Mouse (Mus musculus) heart, postnatal 10 days (tissue): ENCODE results near the gene Gm20696. TPM values are rescaled to one million over a fixed set of nuclear protein-coding genes. Genes with fewer than 3 reads are reported as not detected.

Experiments
- DNase-seq, 2 experiments: peaks; one replicate each; pipeline ENCODE4 v3.0.0; 2021
- intact Hi-C: fragments of 180-260 bp; cut with DNase I; formaldehyde crosslinking; loops from one replicate; pipeline ENCODE4 v1.15.1; 2025
- total RNA-seq, 2 experiments: library from RNA; stranded (reverse); gene quantifications; 2 replicates each; pipeline ENCODE4 v1.2.3; 2021

Gene Gm20696
- total RNA-seq, 2 experiments from 2014 or later: 2.4 to 2.5 TPM

DNA sequence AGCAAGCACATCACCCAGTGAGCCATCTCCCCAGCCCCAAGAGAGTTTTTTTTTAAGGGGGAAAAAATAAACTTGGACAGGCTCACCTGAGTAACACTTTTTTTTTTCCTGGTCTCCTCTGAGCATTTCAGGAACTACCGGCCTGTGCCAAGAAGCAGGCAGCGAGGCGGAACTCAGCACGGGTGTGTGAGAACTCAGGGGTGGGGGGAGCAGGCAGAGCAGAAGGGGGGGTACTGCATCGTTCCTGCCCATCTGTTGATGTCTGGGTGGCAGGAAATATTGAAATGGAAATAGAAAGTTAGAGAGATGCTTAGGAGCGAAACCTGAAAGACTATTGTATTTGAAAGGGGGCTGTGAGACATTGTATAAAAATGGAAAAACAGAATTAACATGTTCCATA, 290.7 kb downstream of the Gm20696 start:
- DNase-seq: no peak
- intact Hi-C loops: no loop called here

DNA sequence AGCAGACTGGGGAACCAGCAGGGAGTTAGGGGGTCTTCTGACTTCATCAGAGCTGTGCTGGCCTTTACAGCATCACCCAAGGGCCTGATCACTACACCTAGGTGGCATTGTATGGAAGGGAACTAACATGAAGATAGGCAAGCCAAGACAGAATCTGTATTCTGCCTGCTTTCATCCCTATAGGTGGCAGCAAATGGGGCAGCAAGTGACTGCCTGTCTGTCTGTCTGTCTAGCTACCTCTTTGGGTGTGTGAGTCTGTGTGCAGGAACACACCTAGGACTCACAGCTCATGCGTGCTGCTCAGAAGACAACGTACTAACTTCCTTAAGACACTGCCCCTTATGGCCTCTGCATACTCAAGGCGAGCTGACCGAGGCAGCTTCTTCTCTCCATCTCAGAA, 291.2 kb downstream of the Gm20696 start:
- intact Hi-C loops: no loop called here
- no peak for DNase-seq

DNA sequence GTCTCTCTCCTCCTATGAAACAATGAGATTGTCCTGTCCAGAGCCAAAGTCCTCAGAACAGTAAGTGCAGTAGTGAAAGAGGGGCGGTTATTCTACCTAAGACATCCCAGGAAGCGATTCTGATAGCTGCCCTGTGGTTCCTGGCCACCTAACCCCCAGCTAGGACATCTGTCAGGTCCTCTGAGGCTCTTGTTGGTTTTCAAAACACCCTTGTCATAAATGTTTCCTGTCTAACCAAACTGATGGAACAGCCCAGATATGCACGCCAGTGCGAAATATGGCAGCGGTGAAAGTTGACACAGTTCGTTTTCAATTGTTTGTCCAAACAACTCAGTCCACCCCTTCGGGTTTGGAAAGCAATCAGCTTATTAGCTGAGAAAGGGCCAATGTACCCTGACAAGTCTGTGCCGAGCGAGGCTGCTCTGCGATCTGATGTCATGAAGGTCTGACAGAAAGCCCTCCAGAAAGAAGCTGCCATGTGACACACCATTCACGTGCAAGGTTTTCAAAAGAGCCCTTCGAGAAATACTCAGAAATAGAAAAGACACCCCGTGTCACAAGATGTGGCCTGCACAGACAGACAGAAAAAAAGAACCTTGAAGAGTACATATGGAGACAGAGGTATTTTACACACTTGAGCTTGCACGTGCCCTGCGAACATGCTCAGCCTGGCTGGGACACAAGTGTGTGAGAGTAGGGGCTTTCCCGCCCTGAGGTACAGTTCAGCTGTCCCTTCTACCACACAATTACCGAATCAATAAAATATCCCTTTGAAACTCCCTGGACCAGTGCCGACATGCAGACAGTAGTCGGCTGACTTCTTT, 291.9 kb downstream of the Gm20696 start:
- intact Hi-C loops: no loop called here
- DNase-seq: peak; percentile 47 to 55

GRCm38 (mm10) chr6:99372427-99372826, 294.2 kb downstream of the Gm20696 start:
- intact Hi-C loops: no loop called here
- no peak for DNase-seq

GRCm38 (mm10) chr6:99372016-99372415, 294.6 kb downstream of the Gm20696 start:
- no peak for DNase-seq
- intact Hi-C loops: no loop called here

GRCm38 (mm10) chr6:99369931-99370330, 296.7 kb downstream of the Gm20696 start:
- DNase-seq: no peak
- intact Hi-C loops: no loop called here

- no peak for DNase-seq
- intact Hi-C loops: no loop called here
Observed at GRCm38 (mm10) chr6:99369156-99369555, 297.4 kb downstream of the Gm20696 start.

- no peak for DNase-seq
- intact Hi-C loops: no loop called here
Observed at GRCm38 (mm10) chr6:99368118-99368753, 298.4 kb downstream of the Gm20696 start.

DNA sequence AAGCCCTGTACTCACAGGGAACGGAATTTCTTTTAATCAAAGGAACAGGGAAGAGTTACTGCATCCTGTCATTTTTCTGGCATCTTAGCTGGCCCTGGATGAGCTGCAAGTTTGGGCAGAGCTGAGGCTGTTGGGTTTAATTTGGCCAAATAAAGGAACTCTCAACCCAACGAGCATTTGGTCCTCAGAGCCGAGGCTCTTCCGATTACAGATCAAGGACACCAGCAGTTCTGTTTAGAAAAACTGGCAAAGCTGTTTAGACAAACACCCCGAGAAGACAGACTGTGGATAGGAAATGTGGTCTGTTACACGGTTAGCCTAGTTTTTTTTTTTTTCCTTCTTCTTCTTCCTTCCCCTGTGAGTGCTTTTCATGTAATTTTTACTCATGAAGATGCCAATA, 302.1 kb downstream of the Gm20696 start:
- no peak for DNase-seq

DNA sequence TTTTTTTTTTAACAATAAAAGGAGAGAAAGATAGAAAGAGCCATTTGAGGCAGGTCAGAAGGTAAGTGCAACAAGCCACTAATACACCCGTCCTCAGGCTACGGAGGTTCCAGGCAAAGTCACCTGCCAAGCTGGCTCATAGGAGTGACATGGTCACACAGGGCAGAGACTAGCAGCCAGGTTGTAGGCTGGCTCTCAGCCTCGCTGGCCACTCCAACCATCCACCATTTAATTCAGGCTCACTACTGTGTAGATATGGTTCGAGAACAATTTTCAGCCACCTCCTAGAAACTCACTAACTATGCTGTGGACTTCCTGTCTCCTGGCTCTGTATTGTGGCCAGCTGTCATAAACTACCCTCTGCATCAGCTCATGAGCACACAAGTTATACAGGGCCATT, 306.0 kb downstream of the Gm20696 start:
- intact Hi-C loops: no loop called here
- DNase-seq: no peak

More for the DNA sequence above, 302.1 kb downstream of the Gm20696 start:
- intact Hi-C loops: no loop called here

GRCm38 (mm10) chr6:99359765-99360499, 306.7 kb downstream of the Gm20696 start:
- intact Hi-C loops: no loop called here

DNA sequence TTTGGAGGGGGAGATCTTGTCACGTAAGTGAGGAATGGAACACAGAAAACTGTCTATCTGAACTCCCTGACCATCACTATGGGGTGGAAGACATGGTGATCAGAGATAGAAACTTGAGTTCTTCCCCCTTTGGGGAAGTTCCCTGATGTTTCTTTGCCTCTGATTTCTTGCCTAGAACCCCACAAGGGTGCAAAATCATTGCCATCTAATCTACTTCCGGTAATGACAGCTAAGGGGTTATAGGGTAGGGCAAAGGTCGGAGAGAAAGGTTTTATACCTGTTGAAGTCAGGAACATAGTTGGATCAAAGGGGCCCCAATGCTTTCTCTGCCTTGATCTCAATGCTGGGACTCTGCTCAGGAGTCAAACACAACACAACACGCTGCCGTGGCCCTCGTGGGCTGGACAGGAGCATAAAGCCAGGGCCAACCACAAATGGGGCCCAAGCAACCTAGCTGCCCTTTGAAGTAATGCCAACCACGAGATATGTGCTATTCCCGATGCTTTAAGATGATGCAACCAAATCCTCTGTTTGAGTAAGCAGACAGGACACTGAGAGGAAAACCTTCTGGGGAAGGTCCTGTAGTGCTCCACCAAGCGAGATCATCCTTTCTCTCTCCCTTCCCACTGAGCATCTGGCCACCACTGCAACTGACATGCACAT, 307.4 kb downstream of the Gm20696 start:
- intact Hi-C loops: no loop called here
- DNase-seq: no peak

More at GRCm38 (mm10) chr6:99359765-99360499, 306.7 kb downstream of the Gm20696 start:
- DNase-seq: peak; percentile 37 to 45

DNA sequence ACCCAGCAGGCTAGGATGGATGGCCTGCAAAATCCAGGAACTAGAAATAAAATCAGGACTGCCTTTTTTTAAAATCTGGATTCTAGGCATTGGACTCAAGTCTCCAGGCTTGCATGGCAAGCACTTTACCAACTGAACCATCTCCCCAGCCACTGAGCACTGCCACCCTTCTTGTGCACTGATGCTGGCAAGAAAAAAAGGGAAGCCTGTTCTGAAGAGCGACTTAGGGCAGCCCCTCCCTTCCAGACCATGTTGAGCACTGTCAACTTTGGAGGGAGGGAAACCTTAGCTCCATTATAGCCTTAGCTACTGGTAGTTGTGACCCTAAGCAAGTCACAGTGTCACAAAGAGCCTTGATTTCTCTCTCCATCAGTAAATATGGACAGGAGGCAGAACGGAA, 308.7 kb downstream of the Gm20696 start:
- no peak for DNase-seq
- intact Hi-C loops: no loop called here

DNA sequence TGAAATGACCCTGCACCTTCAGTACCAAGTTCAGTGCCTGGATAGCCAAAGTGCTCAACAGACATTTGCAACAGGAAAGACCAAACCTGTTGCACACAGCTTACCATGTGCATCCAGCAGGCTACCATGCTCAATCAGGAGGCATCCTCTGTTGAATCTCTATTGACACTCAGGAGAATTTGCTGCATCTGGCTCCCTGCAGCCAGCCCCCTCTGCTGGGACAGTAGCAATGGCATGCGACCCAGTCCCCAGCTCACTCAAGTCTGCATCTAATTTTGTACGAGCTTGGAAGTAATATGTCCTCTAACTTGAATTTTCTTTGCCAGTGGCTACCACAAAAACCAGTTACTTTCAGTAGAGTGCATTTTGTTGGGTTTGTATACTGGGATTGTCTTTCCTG, 312.3 kb downstream of the Gm20696 start:
- intact Hi-C loops: no loop called here
- DNase-seq: no peak

DNA sequence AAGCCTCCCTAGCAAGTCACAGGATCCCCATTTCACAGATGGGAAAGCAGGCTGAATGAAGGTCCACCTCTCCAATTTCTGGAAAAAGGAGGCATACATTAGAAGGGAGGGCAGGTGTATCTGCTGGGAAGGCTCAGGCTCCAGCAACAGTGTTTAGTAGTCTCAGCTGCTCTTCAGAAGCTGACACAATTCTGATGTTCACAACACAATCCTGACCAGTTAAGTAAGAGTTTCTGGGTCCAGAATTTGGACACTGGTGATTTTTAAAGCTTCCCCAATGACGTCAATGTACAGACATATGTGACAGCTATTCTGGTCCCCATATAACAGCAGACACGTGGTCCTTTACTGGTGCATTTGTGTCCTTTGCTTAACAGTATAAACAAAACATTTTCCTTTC, 313.2 kb downstream of the Gm20696 start:
- intact Hi-C loops: no loop called here
- no peak for DNase-seq

DNA sequence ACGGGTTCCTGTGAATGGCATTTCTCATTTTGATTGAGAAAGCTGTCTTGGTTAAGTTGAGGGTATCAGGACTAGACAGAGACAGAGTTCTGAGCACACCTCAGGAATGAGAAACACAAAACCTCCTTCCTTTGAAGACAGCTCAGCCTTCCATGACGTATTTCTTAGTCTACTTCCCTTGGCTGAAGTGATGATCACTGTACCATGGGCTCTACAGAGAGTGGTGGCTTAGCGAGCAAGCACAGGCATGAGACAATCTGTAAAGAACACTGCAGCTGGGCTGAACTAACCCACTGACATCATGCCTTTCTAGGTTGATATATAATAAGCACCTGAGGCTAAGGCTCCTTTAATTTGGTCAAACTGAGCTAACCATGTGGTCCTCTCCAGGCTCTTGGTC, 316.0 kb downstream of the Gm20696 start:
- no peak for DNase-seq
- intact Hi-C loops: no loop called here

DNA sequence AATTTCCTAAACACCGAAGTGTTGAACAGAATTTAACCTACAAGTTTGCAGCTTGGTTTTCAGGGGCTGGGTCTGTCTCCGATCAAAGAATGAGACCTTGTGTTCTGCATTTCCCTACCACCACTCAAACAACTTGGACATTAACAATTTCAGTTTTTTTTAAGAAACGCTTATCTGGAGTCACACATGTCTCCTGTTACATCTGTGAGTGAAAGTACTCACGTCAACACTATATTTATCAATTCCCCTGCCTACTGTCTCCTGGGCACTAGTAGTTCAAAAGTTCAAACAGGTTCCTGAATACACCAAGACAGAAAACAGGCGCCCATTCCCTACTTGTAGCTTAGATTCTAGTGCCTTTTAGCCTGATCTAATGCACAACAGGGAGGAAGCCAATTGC, 316.4 kb downstream of the Gm20696 start:
- no peak for DNase-seq
- intact Hi-C loops: no loop called here

- no peak for DNase-seq
- intact Hi-C loops: no loop called here
Observed at GRCm38 (mm10) chr6:99347836-99348235, 318.8 kb downstream of the Gm20696 start.

DNA sequence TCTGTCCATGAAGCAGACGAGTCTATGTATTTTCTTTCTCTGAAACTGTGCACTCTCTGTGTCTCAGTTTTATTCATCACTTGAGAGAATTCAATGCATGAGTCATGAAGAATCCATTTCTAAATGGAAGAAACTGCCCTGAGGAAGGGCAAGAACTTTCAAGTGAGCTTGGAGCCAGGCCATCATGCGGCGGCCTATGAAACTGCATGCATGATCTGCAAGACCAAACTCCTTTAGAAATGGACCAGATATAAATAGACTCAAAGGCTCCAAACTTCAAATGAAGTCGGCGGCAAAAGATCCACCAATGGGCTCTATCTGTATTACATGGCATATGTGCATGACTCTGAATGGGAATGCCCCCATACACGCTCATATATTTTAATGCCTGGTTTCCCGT, 321.6 kb downstream of the Gm20696 start:
- DNase-seq: no peak
- intact Hi-C loops: no loop called here

DNA sequence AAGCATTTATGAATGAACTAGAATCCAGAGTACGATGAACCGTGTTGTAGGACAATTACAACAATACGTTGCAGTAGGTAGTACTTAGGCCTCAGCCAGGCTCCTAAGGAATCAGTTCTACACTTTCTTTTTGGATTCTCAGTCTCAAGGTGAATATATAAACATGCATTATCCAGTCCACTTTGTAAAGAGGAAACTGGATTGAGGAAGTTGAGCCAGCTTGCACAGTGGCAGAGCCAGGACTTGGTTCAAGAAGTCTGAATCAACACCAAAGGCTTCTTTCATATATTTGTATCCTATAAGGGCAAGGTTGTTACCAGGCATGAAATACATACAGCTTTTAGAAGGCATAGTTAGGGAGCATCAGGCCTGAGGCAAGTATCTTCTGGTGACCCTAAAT, 322.2 kb downstream of the Gm20696 start:
- intact Hi-C loops: no loop called here
- no peak for DNase-seq

GRCm38 (mm10) chr6:99343815-99344214, 322.8 kb downstream of the Gm20696 start:
- no peak for DNase-seq
- intact Hi-C loops: no loop called here
